Mouse (Mus musculus) small intestine, adult 2 months (tissue): ENCODE data around the gene Lrrc3c. TPM values are rescaled to one million over a fixed set of nuclear protein-coding genes. Genes with fewer than 3 reads are reported as not detected.
"Not testable (repeated sequence)": the region's sequence is repeated elsewhere in the genome, so short reads cannot be mapped to it uniquely, and the experiment has no call there.

Source experiments
- H3K27ac ChIP-seq: fragments of 200-500 bp; 2 replicates; pipeline ENCODE4 v1.5.1; 2012; ENCODE audit warnings: low read depth, low read length, control low read depth, inconsistent platforms; ENCODE audit not compliant: insufficient read depth
- H3K27me3 ChIP-seq: fragments of 200-500 bp; 2 replicates; pipeline ENCODE4 v1.6.1; 2012; ENCODE audit warnings: mild to moderate bottlenecking, moderate library complexity, low read length, inconsistent platforms; ENCODE audit not compliant: control insufficient read depth, insufficient read depth
- H3K36me3 ChIP-seq: fragments of 200-500 bp; 2 replicates; pipeline ENCODE4 v1.6.1; 2012; ENCODE audit warnings: mild to moderate bottlenecking, low read length, control low read depth, inconsistent platforms; ENCODE audit not compliant: control insufficient read depth, insufficient read depth
- H3K4me1 ChIP-seq: fragments of 200-500 bp; 2 replicates; pipeline ENCODE4 v1.6.1; 2012; ENCODE audit warnings: low read length, inconsistent platforms, mixed read lengths; ENCODE audit not compliant: control insufficient read depth, insufficient read depth, insufficient read length
- H3K4me3 ChIP-seq: fragments of 200-500 bp; 2 replicates; pipeline ENCODE4 v1.5.1; 2012; ENCODE audit warnings: low read depth, mild to moderate bottlenecking, control low read depth, inconsistent platforms, low read length, moderate library complexity
- CTCF ChIP-seq: fragments of 200-500 bp; IDR thresholded peaks from 2 replicates; pipeline ENCODE4 v1.5.1; 2012; ENCODE audit warnings: low read depth, mild to moderate bottlenecking, control low read depth, inconsistent platforms, low read length, moderate library complexity, mixed read lengths; ENCODE audit not compliant: insufficient replicate concordance, insufficient read length; ENCODE audit errors: extremely low read depth
- POLR2A ChIP-seq: fragments of 200-500 bp; IDR thresholded peaks from 2 replicates; pipeline ENCODE4 v1.6.1; 2012; ENCODE audit warnings: low read depth, mild to moderate bottlenecking, control low read depth, inconsistent platforms, low read length, moderate library complexity
- WGBS: fragments of 180-500 bp; shearing (Covaris S2); methylation state at CpG from one replicate; pipeline ENCODE4 v1.1.7; 2018; 5-methylcytosine and 5-hydroxymethylcytosine counted together
- polyA plus RNA-seq: library from polyadenylated mRNA; depleted of rRNA; stranded (reverse); fragments of >200 nt; gene quantifications from 2 replicates; pipeline ENCODE4 v1.2.3, GENCODE M21; 2012

The Lrrc3c gene
- polyA plus RNA-seq, 1 experiment: not detected

- H3K27ac ChIP-seq: no peak overlapping the region
- WGBS: 57% methylated on average over 10 of the region's 10 CpGs
- H3K4me3 ChIP-seq: no peak overlapping the region
- H3K36me3 ChIP-seq: no peaks in the 10 kb centered on the region
- H3K27me3 ChIP-seq: peaks cover 6% of the 10 kb centered on the region; the same call in 1 of the 2 replicates
- H3K4me1 ChIP-seq: no peaks in the 10 kb centered on the region
- no peak for TF ChIP-seq POLR2A
- no peak for TF ChIP-seq CTCF
Observed at GRCm38 (mm10) chr11:98595473-98595872, 2.6 kb upstream of the Lrrc3c start.

DNA sequence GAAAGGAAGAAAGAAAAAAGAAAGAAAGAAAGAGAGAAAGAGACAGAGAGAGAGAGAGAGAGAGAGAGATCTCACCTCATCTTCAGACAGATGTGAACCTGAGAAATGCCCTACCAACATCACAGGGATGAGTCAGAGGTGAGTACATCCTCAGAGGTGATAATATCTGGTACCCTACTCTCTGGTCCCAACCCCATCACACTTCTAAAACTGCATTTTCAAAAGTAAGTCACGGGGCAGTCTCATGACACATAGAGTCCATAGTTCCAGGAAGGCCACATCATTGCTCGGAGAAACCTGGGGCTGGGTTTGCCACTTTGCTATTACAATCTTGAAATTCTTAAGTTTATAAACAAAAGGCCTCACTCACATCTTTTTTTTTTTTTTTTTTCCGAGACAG, 2.1 kb upstream of the Lrrc3c start:
- peaks cover 6% of the 10 kb centered on the region; the same call in 1 of the 2 replicates for H3K27me3 ChIP-seq
- H3K4me1 ChIP-seq: no peaks in the 10 kb centered on the region
- no peak overlapping the region for H3K4me3 ChIP-seq
- TF ChIP-seq CTCF: no peak
- TF ChIP-seq POLR2A: no peak
- WGBS: 63% methylated on average over 3 of the region's 3 CpGs
- H3K27ac ChIP-seq: no peak overlapping the region
- H3K36me3 ChIP-seq: no peaks in the 10 kb centered on the region

GRCm38 (mm10) chr11:98597363-98597762, 728 bp upstream of the Lrrc3c start:
- H3K4me1 ChIP-seq: peaks cover 5% of the 10 kb centered on the region
- H3K27me3 ChIP-seq: peaks cover 11% of the 10 kb centered on the region
- WGBS: 22% methylated on average over 6 of the region's 6 CpGs
- TF ChIP-seq POLR2A (no peak), CTCF (peak; percentile 86; the same call in 1 of the 2 replicates)
- no peak overlapping the region for H3K4me3 ChIP-seq
- H3K27ac ChIP-seq: no peak overlapping the region
- H3K36me3 ChIP-seq: no peaks in the 10 kb centered on the region

DNA sequence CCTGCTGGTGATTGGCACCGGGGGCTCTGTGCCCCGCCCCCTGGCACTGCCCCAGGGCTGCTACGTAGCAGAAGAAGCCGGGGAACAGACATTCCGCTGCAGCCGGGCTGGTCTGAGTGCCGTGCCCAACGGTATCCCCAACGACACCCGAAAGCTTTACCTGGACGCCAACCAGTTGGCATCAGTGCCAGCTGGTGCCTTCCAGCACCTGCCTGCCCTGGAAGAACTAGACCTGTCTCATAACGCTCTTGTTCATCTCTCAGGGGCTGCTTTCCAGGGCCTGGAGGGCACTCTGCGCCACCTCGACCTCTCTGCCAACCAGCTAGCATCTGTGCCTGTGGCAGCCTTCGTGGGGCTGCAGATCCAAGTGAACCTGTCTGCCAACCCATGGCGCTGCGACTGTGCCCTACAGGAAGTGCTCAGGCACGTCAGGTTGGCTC, 780 bp downstream of the Lrrc3c start:
- TF ChIP-seq CTCF: no peak
- no peak for TF ChIP-seq POLR2A
- WGBS: 43% methylated on average over 18 of the region's 18 CpGs

DNA sequence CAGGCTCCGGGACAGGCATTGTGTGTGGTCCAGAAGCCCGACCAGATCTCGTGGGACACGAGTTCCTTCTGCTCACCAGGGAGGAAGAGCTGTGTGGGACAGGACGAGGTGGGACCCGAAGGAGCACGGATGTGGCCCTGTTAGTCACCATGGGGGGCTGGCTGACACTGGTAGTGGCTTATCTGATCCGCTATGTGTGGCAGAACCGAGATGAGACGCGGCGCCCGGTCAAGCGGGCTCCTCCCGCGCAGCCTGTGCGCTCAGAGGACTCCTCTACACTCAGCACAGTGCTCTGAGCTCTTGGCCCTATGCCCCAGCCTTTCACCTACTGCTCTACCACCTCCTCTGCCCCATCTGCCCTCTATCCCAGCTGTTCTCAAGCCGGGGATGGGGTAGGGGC, 1.2 kb downstream of the Lrrc3c start:
- peaks cover 7% of the 10 kb centered on the region for H3K4me1 ChIP-seq
- no peak overlapping the region for H3K4me3 ChIP-seq
- WGBS: 27% methylated on average over 18 of the region's 18 CpGs
- no peak overlapping the region for H3K27ac ChIP-seq
- TF ChIP-seq CTCF (no peak), POLR2A (no peak)
- peaks cover 11% of the 10 kb centered on the region for H3K27me3 ChIP-seq
- H3K36me3 ChIP-seq: no peaks in the 10 kb centered on the region

More for the DNA sequence above, 780 bp downstream of the Lrrc3c start:
- peaks cover 11% of the 10 kb centered on the region for H3K27me3 ChIP-seq
- peaks cover 7% of the 10 kb centered on the region for H3K4me1 ChIP-seq
- no peaks in the 10 kb centered on the region for H3K36me3 ChIP-seq
- H3K4me3 ChIP-seq: no peak overlapping the region
- H3K27ac ChIP-seq: no peak overlapping the region

DNA sequence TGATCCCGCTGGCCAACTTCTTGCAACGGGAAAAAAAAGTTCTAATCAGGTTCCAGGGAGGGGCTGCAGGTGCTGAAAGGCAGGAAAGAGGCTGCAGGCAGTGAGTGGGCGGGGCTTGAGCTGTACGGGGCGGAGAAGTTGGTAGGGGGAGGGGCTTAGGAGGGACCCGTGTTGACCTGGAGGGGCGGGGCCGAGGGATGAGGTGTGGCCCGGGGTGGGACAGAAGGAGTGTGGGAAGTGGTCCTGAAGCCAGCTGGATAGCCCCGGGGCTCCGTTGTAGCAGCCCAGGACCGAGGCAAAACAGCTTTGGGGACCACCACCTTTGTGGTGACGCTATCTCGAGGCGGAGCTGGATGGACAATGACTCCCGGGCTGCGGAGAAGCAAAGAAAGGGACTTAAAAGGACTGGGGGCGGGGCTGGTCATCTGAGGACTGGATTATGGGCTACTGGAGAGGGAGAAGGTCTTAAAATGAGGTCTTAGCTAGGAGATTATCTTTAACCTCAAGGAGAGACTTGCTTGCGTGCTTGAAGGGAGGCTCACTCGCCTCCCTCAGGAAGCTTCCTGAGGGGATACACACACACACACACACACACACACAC, 4.1 kb downstream of the Lrrc3c start:
- WGBS: 5% methylated on average over 20 of the region's 20 CpGs
- Histone ChIP-seq H3K27me3 (peaks cover 11% of the 10 kb centered on the region), H3K36me3 (no peaks in the 10 kb centered on the region), H3K27ac (no peak overlapping the region), H3K4me3 (peak overlapping the region; percentile 48), H3K4me1 (peaks cover 7% of the 10 kb centered on the region)
- TF ChIP-seq POLR2A: no peak
- TF ChIP-seq CTCF: no peak

DNA sequence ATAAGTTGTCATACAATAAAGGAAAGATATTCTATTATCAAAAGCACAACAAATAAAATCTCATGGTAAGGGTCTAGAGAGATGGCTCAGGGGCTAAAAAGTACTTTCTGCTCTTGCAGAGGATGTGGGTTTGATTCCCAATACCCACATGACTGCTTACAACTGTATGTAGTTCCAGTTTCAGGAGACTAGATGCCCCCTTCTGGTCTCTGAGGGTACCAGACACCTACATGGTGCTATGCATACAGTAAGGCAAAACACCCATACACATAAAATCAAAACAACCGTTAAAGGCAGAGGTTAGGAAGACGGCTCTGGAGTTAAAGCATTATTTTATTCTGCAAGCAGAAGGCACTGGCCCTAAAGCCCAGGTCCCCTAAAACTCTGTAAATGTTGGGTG, 5.9 kb downstream of the Lrrc3c start:
- Histone ChIP-seq H3K27me3 (peaks cover 9% of the 10 kb centered on the region), H3K4me1 (peaks cover 7% of the 10 kb centered on the region), H3K27ac (no peak overlapping the region), H3K4me3 (no peak overlapping the region), H3K36me3 (no peaks in the 10 kb centered on the region)
- TF ChIP-seq CTCF: no peak
- 72% methylated on average over 2 of the region's 2 CpGs for WGBS

DNA sequence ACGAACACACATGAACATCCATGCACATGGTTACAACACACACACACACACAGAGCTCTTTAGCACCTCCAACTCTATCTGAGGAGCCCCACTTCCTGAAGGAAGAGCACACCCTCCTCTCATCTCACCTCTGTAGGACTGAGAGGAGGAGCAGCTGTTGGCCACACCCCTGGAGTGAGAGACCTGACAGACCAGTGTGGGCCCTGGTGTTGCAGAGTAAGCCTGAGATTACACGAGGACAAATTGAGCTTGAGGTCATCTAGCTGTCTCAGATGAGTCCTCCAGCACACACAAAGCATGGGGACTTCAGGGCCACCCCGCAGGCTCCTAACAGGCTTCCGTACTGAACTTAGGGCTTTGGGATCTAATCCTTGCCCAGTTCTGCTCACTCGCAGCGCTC, 6.8 kb downstream of the Lrrc3c start:
- H3K27ac ChIP-seq, H3K27me3 ChIP-seq, H3K4me3 ChIP-seq, H3K4me1 ChIP-seq, H3K36me3 ChIP-seq: not testable (repeated sequence)
- 67% methylated on average over 6 of the region's 6 CpGs for WGBS
